Mouse (Mus musculus) G1E (cell line): ENCODE results near the gene Ceacam16.

ENCODE experiments used
- CTCF ChIP-seq: IDR thresholded peaks from 2 replicates; pipeline ENCODE4 v1.5.1; 2012; ENCODE audit warnings: low read depth, low read length, inconsistent platforms, mixed read lengths
- GATA1 ChIP-seq: IDR thresholded peaks from 2 replicates; pipeline ENCODE4 v1.6.1; 2012; ENCODE audit warnings: borderline replicate concordance, low read length, inconsistent platforms, mixed read lengths
- GATA2 ChIP-seq: IDR thresholded peaks from 2 replicates; pipeline ENCODE4 v1.6.1; 2012; ENCODE audit warnings: low read depth, low read length, inconsistent platforms, borderline replicate concordance
- POLR2AphosphoS5 ChIP-seq: IDR thresholded peaks from 2 replicates; pipeline ENCODE4 v1.6.1; 2012; ENCODE audit warnings: low read depth, low read length, inconsistent platforms; ENCODE audit not compliant: insufficient replicate concordance
- TAL1 ChIP-seq: conservative IDR thresholded peaks from 2 replicates; pipeline ENCODE4 v1.6.1; 2012; ENCODE audit warnings: low read depth, low read length, inconsistent platforms, mixed read lengths

DNA sequence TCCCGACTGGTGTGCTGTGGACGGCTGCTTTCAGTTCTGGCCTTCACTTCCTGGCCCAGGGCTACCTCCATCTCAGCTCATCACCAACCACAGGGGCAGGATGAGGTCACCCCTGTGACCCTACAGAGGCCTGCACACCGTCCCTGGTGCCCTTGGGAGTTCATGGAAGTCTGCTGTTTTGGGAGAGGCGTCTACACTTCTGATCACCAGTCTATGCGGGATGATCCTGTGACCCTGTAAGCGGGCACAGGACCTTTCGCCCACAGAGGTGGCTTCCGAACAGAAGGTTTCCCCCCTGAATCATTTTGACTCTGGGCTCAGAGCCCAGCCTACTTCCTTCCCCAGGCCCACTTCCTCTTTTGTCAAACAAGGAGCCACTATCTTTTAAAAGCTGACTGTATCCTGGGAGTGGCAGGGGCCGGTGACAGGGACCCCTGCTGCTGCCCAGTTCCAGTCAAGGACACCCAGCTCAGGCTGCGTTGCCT is 10.1 kb upstream of the Ceacam16 start:
- TF ChIP-seq CTCF, result no peak
- TF ChIP-seq TAL1, result no peak
- no peak for TF ChIP-seq GATA2
- TF ChIP-seq GATA1, result no peak
- no peak for TF ChIP-seq POLR2AphosphoS5
